Mouse (Mus musculus) forebrain, postnatal 0 days (tissue): ENCODE results near the gene Urm1. TPM values are rescaled to one million over a fixed set of nuclear protein-coding genes. Genes with fewer than 3 reads are reported as not detected.
A peak's percentile ranks its signal among the peaks of the same experiment; 100 is the strongest.

ENCODE experiments used
- ATAC-seq: fragments of 200-750 bp; cut with Nextera tagmentation; 2 replicates; pipeline ENCODE4 v1.8.0; 2017; ENCODE audit warnings: mild to moderate bottlenecking, moderate library complexity
- DNase-seq: peaks from one replicate; pipeline ENCODE4 v3.0.0-alpha.2; 2015
- H3K27ac ChIP-seq: fragments of 300-500 bp; sonication (generic); 2 replicates; pipeline ENCODE4 v1.5.1; 2014; ENCODE audit warnings: low read depth, mild to moderate bottlenecking, antibody characterized with exemption, low read length, moderate library complexity, mixed read lengths
- H3K27me3 ChIP-seq: fragments of 300-500 bp; sonication (generic); 2 replicates; pipeline ENCODE4 v1.6.1; 2014; ENCODE audit warnings: mild to moderate bottlenecking, low read length, mixed read lengths; ENCODE audit not compliant: insufficient read depth
- H3K36me3 ChIP-seq: fragments of 300-500 bp; sonication (generic); 2 replicates; pipeline ENCODE4 v1.6.1; 2014; ENCODE audit warnings: mild to moderate bottlenecking, moderate library complexity; ENCODE audit not compliant: insufficient read depth
- H3K4me1 ChIP-seq: fragments of 300-500 bp; sonication (generic); 2 replicates; pipeline ENCODE4 v1.6.1; 2014; ENCODE audit warnings: antibody characterized with exemption; ENCODE audit not compliant: insufficient read depth
- H3K4me2 ChIP-seq: fragments of 300-500 bp; sonication (generic); 2 replicates; pipeline ENCODE4 v1.6.1; 2014; ENCODE audit warnings: low read depth, mild to moderate bottlenecking, moderate library complexity
- H3K4me3 ChIP-seq: fragments of 300-500 bp; sonication (generic); 2 replicates; pipeline ENCODE4 v1.5.1; 2014; ENCODE audit warnings: low read depth, low read length, mixed read lengths
- H3K9ac ChIP-seq: fragments of 300-500 bp; sonication (generic); 2 replicates; pipeline ENCODE4 v1.6.1; 2014; ENCODE audit warnings: mild to moderate bottlenecking
- H3K9me3 ChIP-seq: fragments of 300-500 bp; sonication (generic); 2 replicates; pipeline ENCODE4 v1.6.1; 2016; ENCODE audit warnings: low read length
- CTCF ChIP-seq: sonication (generic); IDR thresholded peaks from 2 replicates; pipeline ENCODE4 v1.5.1; 2016; ENCODE audit warnings: antibody characterized with exemption, control low read depth, low read depth
- WGBS: fragments of 180-500 bp; shearing (Covaris S2); extraction: QIAGEN DNeasy Blood & Tissue Kit; methylation state at CpG from one replicate; pipeline ENCODE4 v1.1.7; 2014; 5-methylcytosine and 5-hydroxymethylcytosine counted together
- polyA plus RNA-seq: library from polyadenylated mRNA; unstranded; fragments of >200 nt; fragmentation: Nextera tagmentation; extraction: Ambion mirVana; gene quantifications from 2 replicates; pipeline ENCODE4 v1.2.1, GENCODE M21; 2015
- total RNA-seq: library from RNA; depleted of rRNA; stranded (reverse); fragments of >200 nt; gene quantifications from 2 replicates; pipeline ENCODE4 v1.2.3, GENCODE M21; 2014

Gene Urm1
- total and polyA plus RNA-seq, 2 experiments from 2014 or later: 27.3 to 91.9 TPM

- 80% methylated on average over 11 of the region's 11 CpGs for WGBS
- DNase-seq: no peak
- TF ChIP-seq CTCF: no peak
Observed at GRCm38 (mm10) chr2:29815678-29816371, 4.0 kb upstream of the Urm1 start.

GRCm38 (mm10) chr2:29817426-29818232 is 2.2 kb upstream of the Urm1 start:
- WGBS: 35% methylated on average over 8 of the region's 8 CpGs
- Histone ChIP-seq H3K4me1 (peaks cover 6% of the 10 kb centered on the region; the same call in 1 of the 2 replicates), H3K9me3 (no peaks in the 10 kb centered on the region), H3K36me3 (peaks cover 43% of the 10 kb centered on the region), H3K4me3 (no peak overlapping the region), H3K27me3 (no peaks in the 10 kb centered on the region), H3K9ac (no peak overlapping the region), H3K4me2 (no peak overlapping the region), H3K27ac (peak overlapping the region; percentile 60)
- DNase-seq: peak; percentile 95
- peak; percentile 85 for TF ChIP-seq CTCF
- ATAC-seq: peak; percentile 85

More at GRCm38 (mm10) chr2:29815678-29816371, 4.0 kb upstream of the Urm1 start:
- Histone ChIP-seq H3K4me3 (no peak overlapping the region), H3K4me1 (peaks cover 5% of the 10 kb centered on the region; the same call in 1 of the 2 replicates), H3K9ac (no peak overlapping the region), H3K27me3 (no peaks in the 10 kb centered on the region), H3K36me3 (peaks cover 61% of the 10 kb centered on the region), H3K4me2 (no peak overlapping the region), H3K27ac (no peak overlapping the region), H3K9me3 (no peaks in the 10 kb centered on the region)
- ATAC-seq: no peak

GRCm38 (mm10) chr2:29819363-29819762 is 512 bp upstream of the Urm1 start:
- ATAC-seq (no peak), DNase-seq (no peak)
- no peaks in the 10 kb centered on the region for H3K27me3 ChIP-seq
- peak overlapping the region; percentile 80; the same call in 1 of the 2 replicates for H3K4me2 ChIP-seq
- 17% methylated on average over 2 of the region's 2 CpGs for WGBS
- no peaks in the 10 kb centered on the region for H3K9me3 ChIP-seq
- H3K27ac ChIP-seq: no peak overlapping the region; the same call in 1 of the 2 replicates
- peak overlapping the region; percentile 46; the same call in 1 of the 2 replicates for H3K4me3 ChIP-seq
- peaks cover 25% of the 10 kb centered on the region for H3K36me3 ChIP-seq
- no peak overlapping the region; the same call in 1 of the 2 replicates for H3K9ac ChIP-seq
- TF ChIP-seq CTCF: no peak
- peaks cover 6% of the 10 kb centered on the region; the same call in 1 of the 2 replicates for H3K4me1 ChIP-seq

- Histone ChIP-seq H3K27me3 (no peaks in the 10 kb centered on the region), H3K9me3 (no peaks in the 10 kb centered on the region), H3K9ac (peak overlapping the region; percentile 66), H3K4me3 (peak overlapping the region; percentile 84), H3K27ac (peak overlapping the region; percentile 94), H3K36me3 (0 out of 2 replicates have a peak, but pooled peaks cover 5% of the 10 kb centered on the region), H3K4me2 (peak overlapping the region; percentile 84), H3K4me1 (0 out of 2 replicates have a peak, but pooled peaks cover 9% of the 10 kb centered on the region)
- 14% methylated on average over 11 of the region's 11 CpGs for WGBS
- peak; percentile 11 for DNase-seq
- no peak for TF ChIP-seq CTCF
- ATAC-seq: peak; percentile 35
Observed at GRCm38 (mm10) chr2:29826318-29826925, 6.5 kb downstream of the Urm1 start.

- DNase-seq (peak; percentile 97), ATAC-seq (peak; percentile 99)
Observed at GRCm38 (mm10) chr2:29826926-29827708, 7.2 kb downstream of the Urm1 start.

GRCm38 (mm10) chr2:29827709-29828024 is 7.8 kb downstream of the Urm1 start:
- Histone ChIP-seq H3K36me3 (peaks cover 8% of the 10 kb centered on the region; the same call in 1 of the 2 replicates), H3K9ac (peak overlapping the region; percentile 75), H3K27ac (peak overlapping the region; percentile 66), H3K4me2 (peak overlapping the region; percentile 84), H3K9me3 (no peaks in the 10 kb centered on the region), H3K4me3 (peak overlapping the region; percentile 84), H3K27me3 (no peaks in the 10 kb centered on the region), H3K4me1 (0 out of 2 replicates have a peak, but pooled peaks cover 9% of the 10 kb centered on the region)
- ATAC-seq (no peak), DNase-seq (no peak)
- 5% methylated on average over 12 of the region's 12 CpGs for WGBS
- no peak for TF ChIP-seq CTCF

More at GRCm38 (mm10) chr2:29826926-29827708, 7.2 kb downstream of the Urm1 start:
- no peaks in the 10 kb centered on the region for H3K9me3 ChIP-seq
- peak; percentile 29 for TF ChIP-seq CTCF
- no peaks in the 10 kb centered on the region for H3K27me3 ChIP-seq
- peak overlapping the region; percentile 75 for H3K9ac ChIP-seq
- 0 out of 2 replicates have a peak, but pooled peaks cover 9% of the 10 kb centered on the region for H3K4me1 ChIP-seq
- H3K36me3 ChIP-seq: 0 out of 2 replicates have a peak, but pooled peaks cover 5% of the 10 kb centered on the region
- WGBS: under 1% methylated on average over 48 of the region's 48 CpGs
- H3K4me3 ChIP-seq: peak overlapping the region; percentile 84
- H3K4me2 ChIP-seq: peak overlapping the region; percentile 84
- H3K27ac ChIP-seq: peak overlapping the region; percentile 94
